Mouse (Mus musculus) cortical plate, adult 2 months (tissue): ENCODE measurements around the gene Actg1.

ENCODE experiments used
- CTCF ChIP-seq: fragments of 200-500 bp; IDR thresholded peaks from 2 replicates; pipeline ENCODE4 v1.5.1; 2011; ENCODE audit warnings: mild to moderate bottlenecking, control low read depth, low read length; ENCODE audit not compliant: insufficient read depth; ENCODE audit errors: extremely low read depth
- POLR2A ChIP-seq: fragments of 200-500 bp; IDR thresholded peaks from 2 replicates; pipeline ENCODE4 v1.6.1; 2011; ENCODE audit warnings: mild to moderate bottlenecking, low read length, control low read depth; ENCODE audit not compliant: insufficient read depth; ENCODE audit errors: extremely low read depth

DNA sequence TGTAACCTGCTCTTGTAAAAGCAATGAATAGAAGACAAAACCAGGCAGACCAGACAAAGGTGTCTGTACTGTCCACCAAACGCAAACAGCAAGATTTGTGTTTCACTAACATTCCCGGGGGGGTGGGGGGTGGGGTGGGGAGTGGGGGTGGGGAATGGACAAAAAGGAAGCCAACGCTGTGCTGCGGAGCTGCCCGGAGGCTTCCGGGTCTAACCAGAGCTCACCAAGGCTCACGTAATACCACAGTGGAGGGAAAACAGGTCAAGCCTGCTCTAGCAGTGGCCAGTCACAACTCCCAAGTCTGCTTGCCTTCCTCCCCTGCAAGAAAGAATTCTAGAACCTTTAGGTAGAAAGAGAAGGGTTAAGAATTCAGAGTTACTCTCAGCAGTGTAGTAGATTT, 30.9 kb downstream of the Actg1 start:
- TF ChIP-seq POLR2A (no peak), CTCF (no peak)
